Mouse (Mus musculus): ENCODE results near the gene Tmem97. TPM values are rescaled to one million over a fixed set of nuclear protein-coding genes. Genes with fewer than 3 reads are reported as not detected.

Tmem97 gene
- polyA plus RNA-seq, 1 experiment, result 27.3 TPM

- WGBS, result 63% methylated on average over 2 of the region's 2 CpGs
- no peaks in the 10 kb centered on the region for H3K4me1 ChIP-seq (ENCODE audit: control insufficient read depth, insufficient read depth, low read length)
- TF ChIP-seq POLR2A (IDR thresholded peaks at IDR 0.05; ENCODE audit: borderline replicate concordance, control insufficient read depth, low read depth, low read length) (no peak), CTCF (IDR thresholded peaks at IDR 0.05; ENCODE audit: control insufficient read depth, insufficient read depth, low read length) (peak; percentile 45; the same call in 1 of the 2 replicates)
These were observed 34.8 kb downstream of the Tmem97 start for GRCm38 (mm10) chr11:78515549-78516325.

GRCm38 (mm10) chr11:78513106-78513790 lies 37.3 kb downstream of the Tmem97 start:
- WGBS, result 54% methylated on average over 3 of the region's 3 CpGs
- no peak overlapping the region for H3K27ac ChIP-seq (ENCODE audit: control insufficient read depth, insufficient read depth, low read depth, low read length, poor library complexity)
- no peak for TF ChIP-seq CTCF (IDR thresholded peaks at IDR 0.05; ENCODE audit: control insufficient read depth, insufficient read depth, low read length)
- no peak for TF ChIP-seq POLR2A (IDR thresholded peaks at IDR 0.05; ENCODE audit: borderline replicate concordance, control insufficient read depth, low read depth, low read length)
- no peaks in the 10 kb centered on the region for H3K4me1 ChIP-seq (ENCODE audit: control insufficient read depth, insufficient read depth, low read length)
- no peak overlapping the region for H3K4me3 ChIP-seq (replicated peaks; ENCODE audit: control insufficient read depth, low read depth, low read length)

More at GRCm38 (mm10) chr11:78515549-78516325, 34.8 kb downstream of the Tmem97 start:
- H3K27ac ChIP-seq (ENCODE audit: control insufficient read depth, insufficient read depth, low read depth, low read length, poor library complexity), result no peak overlapping the region
- H3K4me3 ChIP-seq (replicated peaks; ENCODE audit: control insufficient read depth, low read depth, low read length), result no peak overlapping the region

GRCm38 (mm10) chr11:78512025-78512957 lies 38.3 kb downstream of the Tmem97 start, which contains the start of the genes Tmem199 and Poldip2:
Gene Tmem199, minus strand, starts transcription at chr11:78512172.
Gene Poldip2, plus strand, starts transcription at chr11:78512193.
- 1% methylated on average over 67 of the region's 67 CpGs for WGBS
- peak within 1 kb of the TSS; percentile 86 for H3K27ac ChIP-seq (ENCODE audit: control insufficient read depth, insufficient read depth, low read depth, low read length, poor library complexity)
- H3K4me3 ChIP-seq (replicated peaks; ENCODE audit: control insufficient read depth, low read depth, low read length), result peak within 1 kb of the TSS; percentile 82
- TF ChIP-seq CTCF (IDR thresholded peaks at IDR 0.05; ENCODE audit: control insufficient read depth, insufficient read depth, low read length) (no peak), POLR2A (IDR thresholded peaks at IDR 0.05; ENCODE audit: borderline replicate concordance, control insufficient read depth, low read depth, low read length) (peak; percentile 87)
- no peaks in the 10 kb centered on the region for H3K4me1 ChIP-seq (ENCODE audit: control insufficient read depth, insufficient read depth, low read length)

GRCm38 (mm10) chr11:78509148-78509547 lies 41.4 kb downstream of the Tmem97 start:
- WGBS, result 77% methylated on average over 5 of the region's 5 CpGs
- no peaks in the 10 kb centered on the region for H3K4me1 ChIP-seq (ENCODE audit: control insufficient read depth, insufficient read depth, low read length)
- no peak overlapping the region for H3K4me3 ChIP-seq (replicated peaks; ENCODE audit: control insufficient read depth, low read depth, low read length)
- no peak overlapping the region for H3K27ac ChIP-seq (ENCODE audit: control insufficient read depth, insufficient read depth, low read depth, low read length, poor library complexity)
- TF ChIP-seq CTCF (IDR thresholded peaks at IDR 0.05; ENCODE audit: control insufficient read depth, insufficient read depth, low read length) (peak; percentile 45; the same call in 1 of the 2 replicates), POLR2A (IDR thresholded peaks at IDR 0.05; ENCODE audit: borderline replicate concordance, control insufficient read depth, low read depth, low read length) (no peak)

- WGBS, result 67% methylated on average over 3 of the region's 3 CpGs
- H3K4me1 ChIP-seq (ENCODE audit: control insufficient read depth, insufficient read depth, low read length), result no peaks in the 10 kb centered on the region
- no peak for TF ChIP-seq CTCF (IDR thresholded peaks at IDR 0.05; ENCODE audit: control insufficient read depth, insufficient read depth, low read length)
- no peak for TF ChIP-seq POLR2A (IDR thresholded peaks at IDR 0.05; ENCODE audit: borderline replicate concordance, control insufficient read depth, low read depth, low read length)
- H3K27ac ChIP-seq (ENCODE audit: control insufficient read depth, insufficient read depth, low read depth, low read length, poor library complexity), result no peak overlapping the region
- H3K4me3 ChIP-seq (replicated peaks; ENCODE audit: control insufficient read depth, low read depth, low read length), result no peak overlapping the region
These were observed 45.1 kb downstream of the Tmem97 start for GRCm38 (mm10) chr11:78505430-78505829.

- WGBS, result 59% methylated on average over 7 of the region's 7 CpGs
- no peak for TF ChIP-seq CTCF (IDR thresholded peaks at IDR 0.05; ENCODE audit: control insufficient read depth, insufficient read depth, low read length)
- no peak for TF ChIP-seq POLR2A (IDR thresholded peaks at IDR 0.05; ENCODE audit: borderline replicate concordance, control insufficient read depth, low read depth, low read length)
- Histone ChIP-seq H3K4me3 (replicated peaks; ENCODE audit: control insufficient read depth, low read depth, low read length) (no peak within 1 kb of the TSS), H3K27ac (ENCODE audit: control insufficient read depth, insufficient read depth, low read depth, low read length, poor library complexity) (no peak within 1 kb of the TSS), H3K4me1 (ENCODE audit: control insufficient read depth, insufficient read depth, low read length) (no peaks in the 10 kb centered on the region)
These were observed 47.5 kb downstream of the Tmem97 start, which contains the start of gene Sebox for GRCm38 (mm10) chr11:78502909-78503650. Gene Sebox, plus strand, starts transcription at chr11:78503447.

- H3K27ac ChIP-seq (ENCODE audit: control insufficient read depth, insufficient read depth, low read depth, low read length, poor library complexity), result no peak overlapping the region
- no peaks in the 10 kb centered on the region for H3K4me1 ChIP-seq (ENCODE audit: control insufficient read depth, insufficient read depth, low read length)
- WGBS, result 77% methylated on average over 20 of the region's 20 CpGs
- TF ChIP-seq CTCF (IDR thresholded peaks at IDR 0.05; ENCODE audit: control insufficient read depth, insufficient read depth, low read length) (no peak), POLR2A (IDR thresholded peaks at IDR 0.05; ENCODE audit: borderline replicate concordance, control insufficient read depth, low read depth, low read length) (no peak)
- no peak overlapping the region for H3K4me3 ChIP-seq (replicated peaks; ENCODE audit: control insufficient read depth, low read depth, low read length)
These were observed 49.0 kb downstream of the Tmem97 start for GRCm38 (mm10) chr11:78501529-78501928.
